Mouse (Mus musculus): ENCODE data around the gene Setd3. TPM values are rescaled to one million over a fixed set of nuclear protein-coding genes. Genes with fewer than 3 reads are reported as not detected.

Gene Setd3
- 72.6 TPM in 2 replicates for polyA plus RNA-seq (2016; fragmentation: Nextera tagmentation; extraction: Ambion mirVana)

DNA sequence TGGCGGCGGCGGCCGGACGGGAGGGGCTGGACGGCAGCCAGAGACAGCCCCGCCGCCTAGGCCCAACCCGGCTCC is at the start of gene Setd3:
TSS of gene Setd3 (minus strand) at position 69 of the 75 bp plus-strand sequence.
- 0% methylated on average over 9 of the region's 9 CpGs for WGBS
- H3K27ac ChIP-seq: peak within 1 kb of the TSS; percentile 96
- no peaks in the 10 kb centered on the region for H3K27me3 ChIP-seq (ENCODE audit: insufficient read depth, poor library complexity, severe bottlenecking)
- H3K4me1 ChIP-seq: peaks cover 32% of the 10 kb centered on the region
- H3K36me3 ChIP-seq: peaks cover 24% of the 10 kb centered on the region
- peak within 1 kb of the TSS; percentile 98 for H3K4me3 ChIP-seq
- DNase-seq (ENCODE audit: low spot score): no peak
- H3K9me3 ChIP-seq: no peaks in the 10 kb centered on the region

DNA sequence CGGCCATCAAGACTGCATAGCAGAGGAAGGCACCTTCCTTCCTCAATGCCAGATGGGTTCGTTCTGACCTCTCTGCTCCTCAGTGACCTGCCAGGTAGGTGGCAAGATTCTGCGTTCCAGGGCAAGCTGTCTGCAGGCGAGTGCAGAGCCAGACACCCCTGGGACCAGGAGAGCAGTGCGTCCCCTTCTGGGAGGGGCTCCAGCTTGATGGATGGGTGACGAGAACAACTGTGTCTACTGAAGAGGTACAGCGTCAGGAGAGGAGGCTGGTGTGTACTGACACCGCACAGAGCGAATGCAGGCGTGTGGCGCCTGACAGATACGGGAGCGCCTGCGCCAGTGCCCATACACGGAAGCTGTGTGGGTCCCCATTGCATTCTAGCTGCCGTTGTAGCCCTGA is 48.4 kb upstream of the Setd3 start:
- Histone ChIP-seq H3K4me3 (no peak overlapping the region), H3K27me3 (ENCODE audit: insufficient read depth, poor library complexity, severe bottlenecking) (no peaks in the 10 kb centered on the region), H3K9me3 (no peaks in the 10 kb centered on the region), H3K27ac (peak overlapping the region; percentile 12), H3K4me1 (peaks cover 91% of the 10 kb centered on the region), H3K36me3 (no peaks in the 10 kb centered on the region)
- no peak for DNase-seq (ENCODE audit: low spot score)
- 66% methylated on average over 16 of the region's 16 CpGs for WGBS

DNA sequence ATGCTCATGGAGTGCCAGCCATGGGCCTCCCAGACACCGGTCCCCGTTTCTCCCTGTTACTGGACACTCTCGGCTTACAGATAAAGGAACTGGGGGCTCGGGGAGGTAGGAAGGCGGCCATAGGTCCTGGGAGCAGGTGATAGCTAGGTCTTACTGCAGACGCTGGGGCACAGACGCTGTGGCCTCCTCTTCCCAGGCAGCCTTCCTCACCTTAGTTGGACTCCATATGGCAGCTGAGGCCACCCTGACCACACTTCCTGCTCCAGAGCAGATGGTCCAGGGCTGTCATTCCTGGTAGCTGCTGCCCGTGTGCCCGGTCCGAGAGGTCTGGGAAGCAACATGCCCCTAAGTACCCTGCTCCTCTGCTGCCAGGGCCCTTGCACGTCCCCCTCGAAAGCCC is 47.8 kb upstream of the Setd3 start:
- Histone ChIP-seq H3K4me1 (peaks cover 91% of the 10 kb centered on the region), H3K27ac (peak overlapping the region; percentile 12)
- WGBS: 79% methylated on average over 12 of the region's 12 CpGs

DNA sequence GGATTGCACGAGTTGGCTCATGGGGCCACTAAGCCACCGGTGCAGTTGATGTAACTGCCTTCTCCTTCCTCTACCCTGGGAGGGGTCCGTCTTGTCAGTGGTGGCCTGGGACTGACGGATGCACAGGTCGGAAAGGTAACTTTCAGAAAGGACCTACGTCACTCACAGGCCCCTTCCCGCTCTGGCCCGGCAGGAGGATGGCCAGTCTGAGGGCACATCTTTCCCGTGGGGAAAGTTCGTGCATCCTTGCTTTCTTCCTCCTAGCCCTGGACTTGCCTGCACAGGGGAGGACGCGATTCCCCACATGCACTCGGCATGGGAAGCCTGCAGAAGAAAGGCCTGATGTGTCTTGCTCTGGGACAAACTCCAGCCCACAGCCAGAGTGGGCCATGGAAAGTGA is 47.1 kb upstream of the Setd3 start:
- Histone ChIP-seq H3K36me3 (no peaks in the 10 kb centered on the region), H3K4me3 (no peak overlapping the region), H3K4me1 (peaks cover 90% of the 10 kb centered on the region), H3K9me3 (no peaks in the 10 kb centered on the region), H3K27me3 (ENCODE audit: insufficient read depth, poor library complexity, severe bottlenecking) (no peaks in the 10 kb centered on the region), H3K27ac (peak overlapping the region; percentile 50)
- no peak for DNase-seq (ENCODE audit: low spot score)
- 81% methylated on average over 13 of the region's 13 CpGs for WGBS

More for the DNA sequence above, 47.8 kb upstream of the Setd3 start:
- no peak for DNase-seq (ENCODE audit: low spot score)
- Histone ChIP-seq H3K27me3 (ENCODE audit: insufficient read depth, poor library complexity, severe bottlenecking) (no peaks in the 10 kb centered on the region), H3K4me3 (no peak overlapping the region), H3K9me3 (no peaks in the 10 kb centered on the region), H3K36me3 (no peaks in the 10 kb centered on the region)

DNA sequence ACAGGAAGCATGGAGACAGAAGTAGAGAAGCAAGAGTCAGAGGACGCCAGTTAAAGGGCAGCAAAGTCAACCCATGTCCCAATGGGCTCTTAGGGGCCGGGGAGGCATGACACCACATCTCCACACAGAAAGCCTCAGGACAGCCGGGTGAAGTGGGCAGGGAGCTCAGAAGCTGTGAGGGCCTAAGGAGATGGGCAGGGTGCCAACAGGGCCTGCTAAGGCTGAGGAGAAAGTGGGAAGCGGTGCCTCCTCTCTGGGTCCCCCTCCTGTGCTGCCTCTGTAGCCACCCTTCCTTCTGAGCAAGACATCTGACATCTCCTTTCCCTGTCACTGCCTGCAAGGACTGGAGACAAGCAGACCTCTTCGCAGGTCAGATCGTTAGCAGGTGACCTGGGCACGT is 46.7 kb upstream of the Setd3 start:
- DNase-seq (ENCODE audit: low spot score): no peak
- H3K9me3 ChIP-seq: no peaks in the 10 kb centered on the region
- H3K4me1 ChIP-seq: peaks cover 90% of the 10 kb centered on the region
- H3K27ac ChIP-seq: peak overlapping the region; percentile 50
- WGBS: 71% methylated on average over 7 of the region's 7 CpGs
- H3K36me3 ChIP-seq: no peaks in the 10 kb centered on the region
- 0 out of 2 replicates have a peak overlapping the region, but pooled peaks have one; percentile 9 for H3K4me3 ChIP-seq
- H3K27me3 ChIP-seq (ENCODE audit: insufficient read depth, poor library complexity, severe bottlenecking): no peaks in the 10 kb centered on the region

- peaks cover 95% of the 10 kb centered on the region for H3K4me1 ChIP-seq
- DNase-seq (ENCODE audit: low spot score): no peak
- 43% methylated on average over 8 of the region's 8 CpGs for WGBS
These were observed 44.2 kb upstream of the Setd3 start for GRCm38 (mm10) chr12:108223357-108223756.

GRCm38 (mm10) chr12:108221712-108222111 is 42.6 kb upstream of the Setd3 start:
- H3K4me1 ChIP-seq: peaks cover 94% of the 10 kb centered on the region
- DNase-seq (ENCODE audit: low spot score): no peak
- WGBS: 83% methylated on average over 7 of the region's 7 CpGs

More at GRCm38 (mm10) chr12:108223357-108223756, 44.2 kb upstream of the Setd3 start:
- H3K27me3 ChIP-seq (ENCODE audit: insufficient read depth, poor library complexity, severe bottlenecking): no peaks in the 10 kb centered on the region
- 0 out of 2 replicates have a peak, but pooled peaks cover 3% of the 10 kb centered on the region for H3K36me3 ChIP-seq
- no peaks in the 10 kb centered on the region for H3K9me3 ChIP-seq
- H3K4me3 ChIP-seq: no peak overlapping the region
- peak overlapping the region; percentile 56 for H3K27ac ChIP-seq

GRCm38 (mm10) chr12:108221206-108221605 is 42.1 kb upstream of the Setd3 start:
- WGBS: 52% methylated on average over 10 of the region's 10 CpGs
- no peak for DNase-seq (ENCODE audit: low spot score)
- H3K27me3 ChIP-seq (ENCODE audit: insufficient read depth, poor library complexity, severe bottlenecking): no peaks in the 10 kb centered on the region
- H3K4me3 ChIP-seq: no peak overlapping the region
- peaks cover 94% of the 10 kb centered on the region for H3K4me1 ChIP-seq
- no peaks in the 10 kb centered on the region for H3K9me3 ChIP-seq
- H3K36me3 ChIP-seq: 0 out of 2 replicates have a peak, but pooled peaks cover 3% of the 10 kb centered on the region
- peak overlapping the region; percentile 19; the same call in 1 of the 2 replicates for H3K27ac ChIP-seq

More at GRCm38 (mm10) chr12:108221712-108222111, 42.6 kb upstream of the Setd3 start:
- Histone ChIP-seq H3K27me3 (ENCODE audit: insufficient read depth, poor library complexity, severe bottlenecking) (no peaks in the 10 kb centered on the region), H3K36me3 (0 out of 2 replicates have a peak, but pooled peaks cover 3% of the 10 kb centered on the region), H3K4me3 (no peak overlapping the region), H3K9me3 (no peaks in the 10 kb centered on the region), H3K27ac (no peak overlapping the region)

DNA sequence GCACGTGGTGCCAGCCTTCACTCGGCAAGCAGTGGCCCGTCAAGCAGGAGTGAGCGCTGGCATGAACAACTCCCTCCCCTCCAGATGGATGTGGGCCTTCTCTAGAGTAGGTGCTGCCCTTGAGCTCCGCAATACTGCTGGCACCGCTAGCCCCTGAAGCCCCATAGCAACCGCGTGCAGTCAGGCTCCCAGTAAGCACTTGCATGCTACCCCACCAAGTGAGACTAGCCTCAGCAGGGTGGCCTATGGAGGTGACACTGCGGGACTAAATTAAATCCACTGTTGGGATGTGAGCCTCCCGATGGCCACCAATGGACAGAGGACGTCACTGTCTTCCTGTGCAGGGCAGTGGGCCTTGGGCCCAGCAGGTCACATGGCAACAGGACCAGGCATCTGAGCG is 41.5 kb upstream of the Setd3 start:
- peaks cover 91% of the 10 kb centered on the region for H3K4me1 ChIP-seq
- DNase-seq (ENCODE audit: low spot score): no peak
- no peaks in the 10 kb centered on the region for H3K27me3 ChIP-seq (ENCODE audit: insufficient read depth, poor library complexity, severe bottlenecking)
- peak overlapping the region; percentile 73; the same call in 1 of the 2 replicates for H3K27ac ChIP-seq
- H3K9me3 ChIP-seq: no peaks in the 10 kb centered on the region
- H3K4me3 ChIP-seq: no peak overlapping the region
- H3K36me3 ChIP-seq: 0 out of 2 replicates have a peak, but pooled peaks cover 3% of the 10 kb centered on the region
- WGBS: 76% methylated on average over 12 of the region's 12 CpGs

DNA sequence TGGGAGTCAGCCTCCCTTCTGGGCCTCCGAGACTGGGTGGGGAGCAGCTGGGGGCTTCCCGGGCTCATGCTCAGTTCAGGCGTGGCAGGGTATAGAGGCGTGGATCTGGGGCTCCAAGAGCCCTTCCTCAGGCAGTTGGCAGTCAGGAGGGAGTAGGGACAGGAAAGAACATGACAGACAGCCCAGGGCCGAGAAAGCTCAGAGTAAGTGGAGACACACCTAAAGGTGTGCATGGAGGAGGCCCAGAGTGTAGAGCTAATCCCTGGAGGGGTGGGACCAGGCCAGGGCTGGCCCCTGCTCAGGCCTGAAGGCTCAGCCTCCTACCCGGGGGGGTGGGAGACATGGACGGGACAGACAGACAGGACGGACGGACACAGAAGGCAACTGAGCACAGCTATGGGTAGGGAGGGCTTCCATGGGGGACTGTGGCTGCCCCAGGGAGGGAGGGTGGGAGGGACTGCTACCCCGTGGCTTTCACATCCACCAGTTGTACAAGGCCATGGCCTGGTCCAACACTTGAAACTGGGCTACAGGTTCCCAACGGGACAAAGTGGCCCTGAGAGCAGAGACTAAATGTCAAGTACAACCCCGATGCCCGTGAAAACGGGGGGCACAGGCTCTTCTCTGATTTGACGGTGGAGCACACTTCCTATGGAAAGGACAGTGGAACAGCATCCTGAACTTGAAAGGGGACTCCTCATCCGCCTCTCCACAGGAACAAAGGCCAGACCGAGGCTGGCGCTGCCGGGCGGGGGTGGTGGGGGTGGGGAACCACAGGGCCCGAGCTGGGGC is 40.9 kb upstream of the Setd3 start:
- DNase-seq (ENCODE audit: low spot score): no peak
- Histone ChIP-seq H3K27me3 (ENCODE audit: insufficient read depth, poor library complexity, severe bottlenecking) (no peaks in the 10 kb centered on the region), H3K4me3 (no peak overlapping the region), H3K4me1 (peaks cover 89% of the 10 kb centered on the region), H3K9me3 (no peaks in the 10 kb centered on the region), H3K27ac (peak overlapping the region; percentile 73), H3K36me3 (0 out of 2 replicates have a peak, but pooled peaks cover 3% of the 10 kb centered on the region)
- WGBS: 72% methylated on average over 21 of the region's 21 CpGs

DNA sequence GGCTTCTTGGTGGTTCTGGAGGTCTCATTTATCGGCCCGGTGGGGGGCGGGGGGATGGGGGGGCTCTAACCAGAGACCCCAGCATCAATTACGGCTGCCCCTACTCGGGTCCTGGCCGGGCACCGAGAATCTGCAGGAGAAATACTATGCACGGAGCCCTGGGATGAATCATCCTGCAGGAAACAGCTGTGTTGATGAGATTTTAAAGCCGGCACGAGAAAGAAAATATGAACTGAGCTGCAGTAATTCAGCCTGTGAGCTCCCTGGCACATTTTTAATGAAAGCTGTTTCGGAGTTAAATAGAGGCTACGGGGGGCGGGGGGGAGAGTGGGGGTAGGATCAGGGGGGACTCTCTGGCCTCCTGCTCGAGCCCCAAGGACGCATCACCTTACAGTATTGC is 40.0 kb upstream of the Setd3 start:
- peaks cover 89% of the 10 kb centered on the region for H3K4me1 ChIP-seq
- H3K36me3 ChIP-seq: 0 out of 2 replicates have a peak, but pooled peaks cover 3% of the 10 kb centered on the region
- no peaks in the 10 kb centered on the region for H3K27me3 ChIP-seq (ENCODE audit: insufficient read depth, poor library complexity, severe bottlenecking)
- no peak for DNase-seq (ENCODE audit: low spot score)
- H3K27ac ChIP-seq: peak overlapping the region; percentile 56; the same call in 1 of the 2 replicates
- no peak overlapping the region for H3K4me3 ChIP-seq
- 62% methylated on average over 15 of the region's 15 CpGs for WGBS
- no peaks in the 10 kb centered on the region for H3K9me3 ChIP-seq

- no peak for DNase-seq (ENCODE audit: low spot score)
- 56% methylated on average over 5 of the region's 5 CpGs for WGBS
- H3K27ac ChIP-seq: peak overlapping the region; percentile 56; the same call in 1 of the 2 replicates
These were observed 38.5 kb upstream of the Setd3 start for GRCm38 (mm10) chr12:108217572-108217971.

GRCm38 (mm10) chr12:108216611-108217370 is 37.7 kb upstream of the Setd3 start:
- H3K4me3 ChIP-seq: no peak overlapping the region
- no peaks in the 10 kb centered on the region for H3K9me3 ChIP-seq
- DNase-seq (ENCODE audit: low spot score): no peak
- peaks cover 93% of the 10 kb centered on the region for H3K4me1 ChIP-seq
- H3K27me3 ChIP-seq (ENCODE audit: insufficient read depth, poor library complexity, severe bottlenecking): no peaks in the 10 kb centered on the region
- H3K36me3 ChIP-seq: 0 out of 2 replicates have a peak, but pooled peaks cover 3% of the 10 kb centered on the region
- 81% methylated on average over 11 of the region's 11 CpGs for WGBS
- H3K27ac ChIP-seq: peak overlapping the region; percentile 44; the same call in 1 of the 2 replicates

More at GRCm38 (mm10) chr12:108217572-108217971, 38.5 kb upstream of the Setd3 start:
- Histone ChIP-seq H3K4me3 (no peak overlapping the region), H3K36me3 (0 out of 2 replicates have a peak, but pooled peaks cover 3% of the 10 kb centered on the region), H3K4me1 (peaks cover 89% of the 10 kb centered on the region), H3K9me3 (no peaks in the 10 kb centered on the region), H3K27me3 (ENCODE audit: insufficient read depth, poor library complexity, severe bottlenecking) (no peaks in the 10 kb centered on the region)
